Mouse (Mus musculus): ENCODE measurements around the gene Capn13. TPM values are rescaled to one million over a fixed set of nuclear protein-coding genes. Genes with fewer than 3 reads are reported as not detected.

Gene Capn13
- polyA plus RNA-seq, 1 experiment from 2014 or later = 1.0 TPM

GRCm38 (mm10) chr17:73390191-73391089, 10.2 kb downstream of the Capn13 start:
- Histone ChIP-seq H3K9ac (no peak overlapping the region), H3K27me3 (replicated peaks) (no peaks in the 10 kb centered on the region), H3K4me1 (replicated peaks) (no peaks in the 10 kb centered on the region), H3K4me2 (replicated peaks) (no peak overlapping the region), H3K4me3 (replicated peaks) (no peak overlapping the region), H3K36me3 (no peaks in the 10 kb centered on the region), H3K9me3 (no peaks in the 10 kb centered on the region), H3K27ac (no peak overlapping the region)
- ATAC-seq = no peak
- WGBS = 74% methylated on average over 7 of the region's 7 CpGs

GRCm38 (mm10) chr17:73389336-73389735, 11.3 kb downstream of the Capn13 start:
- no peak overlapping the region for H3K4me2 ChIP-seq (replicated peaks)
- no peak overlapping the region for H3K27ac ChIP-seq
- H3K9ac ChIP-seq = no peak overlapping the region
- H3K4me1 ChIP-seq (replicated peaks) = no peaks in the 10 kb centered on the region
- H3K27me3 ChIP-seq (replicated peaks) = no peaks in the 10 kb centered on the region
- 77% methylated on average over 3 of the region's 3 CpGs for WGBS
- ATAC-seq = no peak
- no peak overlapping the region for H3K4me3 ChIP-seq (replicated peaks)
- H3K9me3 ChIP-seq = no peaks in the 10 kb centered on the region
- H3K36me3 ChIP-seq = no peaks in the 10 kb centered on the region

GRCm38 (mm10) chr17:73386581-73386980, 14.1 kb downstream of the Capn13 start:
- no peaks in the 10 kb centered on the region for H3K27me3 ChIP-seq (replicated peaks)
- no peak for ATAC-seq
- no peaks in the 10 kb centered on the region for H3K4me1 ChIP-seq (replicated peaks)
- no peak overlapping the region for H3K4me2 ChIP-seq (replicated peaks)
- no peak overlapping the region for H3K9ac ChIP-seq
- no peaks in the 10 kb centered on the region for H3K36me3 ChIP-seq
- 55% methylated on average over 2 of the region's 2 CpGs for WGBS
- no peak overlapping the region for H3K4me3 ChIP-seq (replicated peaks)
- H3K9me3 ChIP-seq = no peaks in the 10 kb centered on the region
- H3K27ac ChIP-seq = no peak overlapping the region

- no peaks in the 10 kb centered on the region for H3K27me3 ChIP-seq (replicated peaks)
- no peaks in the 10 kb centered on the region for H3K4me1 ChIP-seq (replicated peaks)
- H3K4me3 ChIP-seq (replicated peaks) = no peak overlapping the region
- 69% methylated on average over 3 of the region's 3 CpGs for WGBS
- no peaks in the 10 kb centered on the region for H3K36me3 ChIP-seq
- H3K27ac ChIP-seq = no peak overlapping the region
- no peak overlapping the region for H3K9ac ChIP-seq
- no peak for ATAC-seq
- H3K9me3 ChIP-seq = no peaks in the 10 kb centered on the region
- H3K4me2 ChIP-seq (replicated peaks) = no peak overlapping the region
These were observed 14.7 kb downstream of the Capn13 start for GRCm38 (mm10) chr17:73385940-73386339.

GRCm38 (mm10) chr17:73382327-73383014, 18.2 kb downstream of the Capn13 start:
- 68% methylated on average over 9 of the region's 9 CpGs for WGBS
- Histone ChIP-seq H3K9me3 (no peaks in the 10 kb centered on the region), H3K4me1 (replicated peaks) (no peaks in the 10 kb centered on the region), H3K27me3 (replicated peaks) (no peaks in the 10 kb centered on the region), H3K36me3 (no peaks in the 10 kb centered on the region), H3K9ac (no peak overlapping the region), H3K4me2 (replicated peaks) (no peak overlapping the region), H3K27ac (no peak overlapping the region), H3K4me3 (replicated peaks) (no peak overlapping the region)
- ATAC-seq = no peak

GRCm38 (mm10) chr17:73381681-73382080, 19.0 kb downstream of the Capn13 start:
- ATAC-seq = no peak
- 86% methylated on average over 3 of the region's 3 CpGs for WGBS

GRCm38 (mm10) chr17:73377778-73378484, 22.7 kb downstream of the Capn13 start:
- Histone ChIP-seq H3K4me3 (replicated peaks) (no peak overlapping the region), H3K36me3 (no peaks in the 10 kb centered on the region), H3K27me3 (replicated peaks) (no peaks in the 10 kb centered on the region), H3K4me1 (replicated peaks) (no peaks in the 10 kb centered on the region), H3K9me3 (no peaks in the 10 kb centered on the region), H3K4me2 (replicated peaks) (no peak overlapping the region), H3K9ac (no peak overlapping the region), H3K27ac (no peak overlapping the region)
- WGBS = 58% methylated on average over 7 of the region's 7 CpGs
- ATAC-seq = peak; percentile 87

More at GRCm38 (mm10) chr17:73381681-73382080, 19.0 kb downstream of the Capn13 start:
- Histone ChIP-seq H3K27ac (no peak overlapping the region), H3K9me3 (no peaks in the 10 kb centered on the region), H3K4me3 (replicated peaks) (no peak overlapping the region), H3K4me2 (replicated peaks) (no peak overlapping the region), H3K9ac (no peak overlapping the region), H3K4me1 (replicated peaks) (no peaks in the 10 kb centered on the region), H3K27me3 (replicated peaks) (no peaks in the 10 kb centered on the region), H3K36me3 (no peaks in the 10 kb centered on the region)

- Histone ChIP-seq H3K4me1 (replicated peaks) (no peaks in the 10 kb centered on the region), H3K9ac (no peak overlapping the region), H3K4me3 (replicated peaks) (no peak overlapping the region), H3K36me3 (no peaks in the 10 kb centered on the region), H3K4me2 (replicated peaks) (no peak overlapping the region), H3K27me3 (replicated peaks) (no peaks in the 10 kb centered on the region), H3K27ac (no peak overlapping the region), H3K9me3 (no peaks in the 10 kb centered on the region)
- WGBS = 35% methylated on average over 3 of the region's 3 CpGs
- ATAC-seq = peak; percentile 63
These were observed 33.3 kb downstream of the Capn13 start for GRCm38 (mm10) chr17:73367334-73367733.

- 70% methylated on average over 5 of the region's 5 CpGs for WGBS
- no peak for ATAC-seq
- Histone ChIP-seq H3K4me1 (replicated peaks) (no peaks in the 10 kb centered on the region), H3K36me3 (no peaks in the 10 kb centered on the region), H3K9ac (no peak overlapping the region), H3K27me3 (replicated peaks) (no peaks in the 10 kb centered on the region), H3K9me3 (no peaks in the 10 kb centered on the region), H3K27ac (no peak overlapping the region), H3K4me3 (replicated peaks) (no peak overlapping the region), H3K4me2 (replicated peaks) (no peak overlapping the region)
These were observed 39.6 kb downstream of the Capn13 start for GRCm38 (mm10) chr17:73361054-73361453.

- no peaks in the 10 kb centered on the region for H3K9me3 ChIP-seq
- no peak overlapping the region for H3K4me3 ChIP-seq (replicated peaks)
- 72% methylated on average over 6 of the region's 6 CpGs for WGBS
- H3K27ac ChIP-seq = no peak overlapping the region
- H3K36me3 ChIP-seq = no peaks in the 10 kb centered on the region
- ATAC-seq = no peak
- no peak overlapping the region for H3K4me2 ChIP-seq (replicated peaks)
- H3K9ac ChIP-seq = no peak overlapping the region
- H3K27me3 ChIP-seq (replicated peaks) = no peaks in the 10 kb centered on the region
- no peaks in the 10 kb centered on the region for H3K4me1 ChIP-seq (replicated peaks)
These were observed 56.9 kb downstream of the Capn13 start for GRCm38 (mm10) chr17:73343632-73344390.

- no peak for ATAC-seq
- WGBS = 84% methylated on average over 14 of the region's 14 CpGs
- H3K36me3 ChIP-seq = no peaks in the 10 kb centered on the region
- H3K27me3 ChIP-seq (replicated peaks) = no peaks in the 10 kb centered on the region
- no peak overlapping the region for H3K4me3 ChIP-seq (replicated peaks)
- no peaks in the 10 kb centered on the region for H3K9me3 ChIP-seq
- no peak overlapping the region for H3K27ac ChIP-seq
- no peak overlapping the region for H3K9ac ChIP-seq
- H3K4me2 ChIP-seq (replicated peaks) = no peak overlapping the region
- no peaks in the 10 kb centered on the region for H3K4me1 ChIP-seq (replicated peaks)
These were observed 58.0 kb downstream of the Capn13 start for GRCm38 (mm10) chr17:73342673-73343072.

- Histone ChIP-seq H3K27me3 (replicated peaks) (no peaks in the 10 kb centered on the region), H3K4me3 (replicated peaks) (no peak overlapping the region), H3K36me3 (no peaks in the 10 kb centered on the region), H3K4me2 (replicated peaks) (no peak overlapping the region), H3K27ac (no peak overlapping the region), H3K9ac (no peak overlapping the region), H3K9me3 (no peaks in the 10 kb centered on the region), H3K4me1 (replicated peaks) (no peaks in the 10 kb centered on the region)
- ATAC-seq = no peak
- WGBS = 57% methylated on average over 5 of the region's 5 CpGs
These were observed 71.6 kb downstream of the Capn13 start for GRCm38 (mm10) chr17:73329071-73329470.
